Mouse (Mus musculus): ENCODE data around the gene Myh14. TPM values are rescaled to one million over a fixed set of nuclear protein-coding genes. Genes with fewer than 3 reads are reported as not detected.

The Myh14 gene
- polyA plus RNA-seq, 1 experiment from 2014 or later, result 1.8 TPM

- no peak overlapping the region for H3K4me3 ChIP-seq
- H3K36me3 ChIP-seq, result no peaks in the 10 kb centered on the region
- peaks cover 45% of the 10 kb centered on the region for H3K27me3 ChIP-seq
- no peak overlapping the region for H3K4me2 ChIP-seq (replicated peaks)
- ATAC-seq (ENCODE audit: low FRiP score, low read depth), result no peak
- no peak overlapping the region for H3K27ac ChIP-seq
- H3K4me1 ChIP-seq, result peaks cover 21% of the 10 kb centered on the region
- no peaks in the 10 kb centered on the region for H3K9me3 ChIP-seq
- no peak overlapping the region for H3K9ac ChIP-seq
- 92% methylated on average over 20 of the region's 20 CpGs for WGBS
These were observed 75.5 kb downstream of the Myh14 start for GRCm38 (mm10) chr7:44595131-44595561.

GRCm38 (mm10) chr7:44594291-44594690, 76.4 kb downstream of the Myh14 start:
- Histone ChIP-seq H3K9ac (no peak overlapping the region), H3K27me3 (peaks cover 51% of the 10 kb centered on the region), H3K36me3 (no peaks in the 10 kb centered on the region), H3K27ac (no peak overlapping the region), H3K4me2 (replicated peaks) (no peak overlapping the region), H3K4me3 (no peak overlapping the region), H3K9me3 (no peaks in the 10 kb centered on the region), H3K4me1 (peaks cover 29% of the 10 kb centered on the region)
- WGBS, result 69% methylated on average over 6 of the region's 6 CpGs
- ATAC-seq (ENCODE audit: low FRiP score, low read depth), result no peak

DNA sequence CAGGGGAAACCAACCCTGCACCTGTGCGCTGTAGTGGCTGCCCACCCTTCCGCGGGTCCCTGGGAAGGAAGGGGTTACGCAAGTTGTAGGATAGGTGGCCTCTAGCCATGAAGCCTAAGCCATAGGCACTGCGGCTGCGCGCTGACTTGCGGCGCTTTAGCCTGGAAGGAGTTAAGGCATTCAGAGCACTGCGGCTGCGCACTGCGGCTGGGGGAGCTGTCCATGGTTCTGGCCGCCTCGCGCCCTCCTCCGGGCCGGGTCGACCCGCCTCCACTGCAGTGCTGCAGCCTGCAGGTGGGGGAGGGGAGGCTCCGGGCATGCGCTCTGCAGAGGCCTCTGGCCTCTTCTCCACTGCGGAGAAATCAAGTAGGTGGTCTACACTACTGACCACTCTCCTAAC, 76.9 kb downstream of the Myh14 start:
- H3K9me3 ChIP-seq, result no peaks in the 10 kb centered on the region
- peaks cover 34% of the 10 kb centered on the region for H3K4me1 ChIP-seq
- no peak overlapping the region for H3K27ac ChIP-seq
- no peak overlapping the region for H3K4me3 ChIP-seq
- ATAC-seq (ENCODE audit: low FRiP score, low read depth), result peak; percentile 14
- no peaks in the 10 kb centered on the region for H3K36me3 ChIP-seq
- under 1% methylated on average over 22 of the region's 22 CpGs for WGBS
- H3K4me2 ChIP-seq (replicated peaks), result peak overlapping the region; percentile 27
- no peak overlapping the region for H3K9ac ChIP-seq
- H3K27me3 ChIP-seq, result peaks cover 56% of the 10 kb centered on the region

- WGBS, result 4% methylated on average over 15 of the region's 15 CpGs
- no peak overlapping the region for H3K9ac ChIP-seq
- ATAC-seq (ENCODE audit: low FRiP score, low read depth), result no peak
- H3K27me3 ChIP-seq, result peaks cover 63% of the 10 kb centered on the region
- H3K36me3 ChIP-seq, result no peaks in the 10 kb centered on the region
- H3K27ac ChIP-seq, result no peak overlapping the region
- H3K4me3 ChIP-seq, result no peak overlapping the region; the same call in 1 of the 2 replicates
- no peaks in the 10 kb centered on the region for H3K9me3 ChIP-seq
- H3K4me2 ChIP-seq (replicated peaks), result no peak overlapping the region
- peaks cover 41% of the 10 kb centered on the region for H3K4me1 ChIP-seq
These were observed 77.6 kb downstream of the Myh14 start for GRCm38 (mm10) chr7:44593051-44593450.

- under 1% methylated on average over 59 of the region's 60 CpGs for WGBS
- ATAC-seq (ENCODE audit: low FRiP score, low read depth), result no peak
- Histone ChIP-seq H3K4me1 (peaks cover 53% of the 10 kb centered on the region), H3K9ac (peak overlapping the region; percentile 62), H3K27ac (no peak overlapping the region), H3K4me2 (replicated peaks) (peak overlapping the region; percentile 97), H3K27me3 (peaks cover 78% of the 10 kb centered on the region), H3K36me3 (no peaks in the 10 kb centered on the region), H3K4me3 (peak overlapping the region; percentile 60), H3K9me3 (no peaks in the 10 kb centered on the region)
These were observed 79.1 kb downstream of the Myh14 start for GRCm38 (mm10) chr7:44591348-44592116.

DNA sequence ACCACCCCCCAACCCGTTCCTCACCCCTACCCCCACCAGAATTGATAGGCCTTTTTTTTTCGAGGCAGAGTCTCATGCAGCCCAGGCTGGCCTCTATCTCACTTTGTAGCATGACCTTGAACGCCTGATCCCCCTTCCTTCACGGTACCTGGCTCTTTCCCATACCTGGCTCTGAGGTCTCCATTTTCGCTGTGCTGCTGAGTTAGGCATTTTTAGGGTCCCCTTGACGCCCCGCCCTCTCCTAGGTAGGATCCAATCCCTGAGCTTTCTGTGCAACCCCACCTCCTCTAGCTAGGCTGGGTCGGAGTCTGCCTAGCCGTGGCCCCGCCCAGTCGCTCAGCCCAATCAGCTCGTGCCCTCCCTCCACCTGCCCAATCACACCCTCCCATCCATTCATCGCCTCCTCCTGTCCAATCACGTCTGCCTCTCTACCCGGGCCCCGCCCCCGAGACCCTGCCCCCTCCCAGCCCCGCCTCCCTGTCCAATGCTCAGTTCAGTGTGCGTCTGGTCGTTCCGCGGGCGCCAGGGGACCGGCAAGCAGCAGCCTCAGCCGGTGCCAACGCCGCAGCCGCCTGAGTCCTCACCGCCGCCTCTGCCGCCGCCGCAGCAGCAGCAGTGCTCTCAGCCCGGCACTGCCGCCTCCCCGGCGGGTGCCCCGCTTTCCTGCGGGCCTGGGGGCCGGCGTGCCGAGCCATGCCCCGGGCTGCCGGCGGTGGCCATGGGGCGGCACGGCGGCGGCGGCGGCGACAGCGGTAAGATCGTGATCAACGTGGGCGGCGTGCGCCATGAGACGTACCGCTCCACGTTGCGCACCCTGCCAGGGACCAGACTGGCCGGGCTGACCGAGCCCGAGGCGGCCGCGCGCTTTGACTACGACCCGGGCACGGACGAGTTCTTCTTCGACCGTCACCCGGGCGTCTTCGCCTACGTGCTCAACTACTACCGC, 80.0 kb downstream of the Myh14 start, which contains the start of gene Kcnc3:
TSS of gene Kcnc3 (plus strand) at position 263 of the 946 bp plus-strand sequence.
- H3K4me3 ChIP-seq, result peak within 1 kb of the TSS; percentile 60
- H3K4me2 ChIP-seq (replicated peaks), result peak within 1 kb of the TSS; percentile 97
- H3K36me3 ChIP-seq, result no peaks in the 10 kb centered on the region
- H3K27me3 ChIP-seq, result peaks cover 87% of the 10 kb centered on the region
- ATAC-seq (ENCODE audit: low FRiP score, low read depth), result peak; percentile 94
- under 1% methylated on average over 77 of the region's 80 CpGs for WGBS
- H3K9me3 ChIP-seq, result no peaks in the 10 kb centered on the region
- no peak within 1 kb of the TSS for H3K27ac ChIP-seq
- H3K9ac ChIP-seq, result peak within 1 kb of the TSS; percentile 62
- H3K4me1 ChIP-seq, result peaks cover 53% of the 10 kb centered on the region

DNA sequence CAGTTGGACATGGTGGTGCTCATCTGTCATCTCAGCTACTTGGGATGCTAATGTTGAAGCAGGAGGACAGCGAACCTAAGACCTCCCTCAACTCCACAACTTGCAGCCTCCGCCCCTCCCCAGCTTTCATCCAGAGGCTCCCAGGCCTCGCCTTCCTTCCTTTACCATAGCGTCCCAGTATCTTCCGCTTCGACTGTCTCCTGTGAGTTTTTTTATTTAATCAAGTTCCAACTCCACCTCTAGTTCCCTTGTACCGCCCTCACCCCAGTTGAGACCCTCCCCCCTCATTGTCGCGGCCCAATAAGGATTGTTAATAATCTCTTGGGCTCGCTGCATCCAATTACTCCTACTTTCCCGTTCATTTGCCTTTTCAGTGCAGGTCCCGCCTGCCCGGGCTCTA, 80.7 kb downstream of the Myh14 start:
- H3K9ac ChIP-seq, result no peak overlapping the region
- peak overlapping the region; percentile 97 for H3K4me2 ChIP-seq (replicated peaks)
- H3K36me3 ChIP-seq, result no peaks in the 10 kb centered on the region
- H3K27me3 ChIP-seq, result peaks cover 92% of the 10 kb centered on the region
- ATAC-seq (ENCODE audit: low FRiP score, low read depth), result no peak
- H3K4me3 ChIP-seq, result peak overlapping the region; percentile 60
- no peaks in the 10 kb centered on the region for H3K9me3 ChIP-seq
- H3K27ac ChIP-seq, result no peak overlapping the region
- 3% methylated on average over 13 of the region's 13 CpGs for WGBS
- H3K4me1 ChIP-seq, result peaks cover 53% of the 10 kb centered on the region

- peak; percentile 62 for ATAC-seq (ENCODE audit: low FRiP score, low read depth)
- Histone ChIP-seq H3K4me1 (peaks cover 53% of the 10 kb centered on the region), H3K4me2 (replicated peaks) (peak overlapping the region; percentile 97), H3K36me3 (no peaks in the 10 kb centered on the region), H3K27ac (no peak overlapping the region), H3K9me3 (no peaks in the 10 kb centered on the region), H3K4me3 (peak overlapping the region; percentile 60), H3K9ac (peak overlapping the region; percentile 45; the same call in 1 of the 2 replicates), H3K27me3 (peaks cover 97% of the 10 kb centered on the region)
- 1% methylated on average over 21 of the region's 33 CpGs for WGBS
These were observed 81.5 kb downstream of the Myh14 start for GRCm38 (mm10) chr7:44589149-44589548.

DNA sequence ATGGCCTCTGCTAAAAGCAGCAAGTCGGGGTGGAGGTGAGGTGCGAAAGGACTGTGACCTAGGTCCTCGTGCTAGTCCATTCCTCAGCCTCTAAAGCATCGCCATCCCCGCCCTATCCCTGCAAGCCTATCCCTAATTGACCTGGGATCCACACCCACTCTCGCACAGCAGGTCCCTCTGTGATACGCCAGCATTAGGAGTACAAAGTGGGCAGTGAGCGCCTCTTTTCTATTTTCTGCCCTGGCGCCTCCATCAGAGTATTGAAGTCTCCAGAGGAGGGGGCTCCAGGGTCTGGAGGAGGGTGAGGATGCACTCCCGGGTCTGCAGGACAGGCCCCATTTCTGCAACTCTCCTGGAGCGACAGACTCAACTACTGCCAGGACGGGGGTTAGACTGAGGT, 82.3 kb downstream of the Myh14 start:
- H3K27ac ChIP-seq, result no peak overlapping the region
- no peaks in the 10 kb centered on the region for H3K9me3 ChIP-seq
- H3K27me3 ChIP-seq, result peaks cover 92% of the 10 kb centered on the region
- H3K4me1 ChIP-seq, result peaks cover 49% of the 10 kb centered on the region
- H3K36me3 ChIP-seq, result no peaks in the 10 kb centered on the region
- peak overlapping the region; percentile 97 for H3K4me2 ChIP-seq (replicated peaks)
- ATAC-seq (ENCODE audit: low FRiP score, low read depth), result no peak
- peak overlapping the region; percentile 45 for H3K9ac ChIP-seq
- 7% methylated on average over 12 of the region's 12 CpGs for WGBS
- H3K4me3 ChIP-seq, result peak overlapping the region; percentile 60

DNA sequence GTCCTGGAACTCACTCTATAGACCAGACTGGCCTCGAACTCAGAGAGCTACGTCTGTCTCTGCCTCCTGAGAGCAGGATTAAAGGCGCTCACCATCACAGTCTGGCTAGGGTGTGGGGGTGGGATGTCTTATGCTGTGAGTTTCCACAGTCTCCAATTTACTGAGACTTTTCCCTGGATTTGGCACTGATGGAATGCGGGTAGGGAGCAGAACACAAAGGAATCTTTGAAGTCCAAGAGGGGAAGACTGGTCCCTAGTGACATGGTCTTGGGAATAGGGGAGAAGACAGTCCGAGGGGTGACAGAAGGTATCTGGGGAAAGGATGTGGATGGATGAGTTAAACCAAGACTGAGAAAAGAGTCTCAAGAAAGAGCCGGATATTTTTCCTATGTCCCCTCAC, 83.0 kb downstream of the Myh14 start:
- no peaks in the 10 kb centered on the region for H3K36me3 ChIP-seq
- peak overlapping the region; percentile 28; the same call in 1 of the 2 replicates for H3K4me3 ChIP-seq
- 40% methylated on average over 6 of the region's 6 CpGs for WGBS
- peak overlapping the region; percentile 97 for H3K4me2 ChIP-seq (replicated peaks)
- H3K9ac ChIP-seq, result no peak overlapping the region
- peaks cover 90% of the 10 kb centered on the region for H3K27me3 ChIP-seq
- H3K27ac ChIP-seq, result no peak overlapping the region
- peaks cover 45% of the 10 kb centered on the region for H3K4me1 ChIP-seq
- no peak for ATAC-seq (ENCODE audit: low FRiP score, low read depth)
- H3K9me3 ChIP-seq, result no peaks in the 10 kb centered on the region

- Histone ChIP-seq H3K4me3 (peak overlapping the region; percentile 28), H3K4me1 (peaks cover 44% of the 10 kb centered on the region), H3K9me3 (no peaks in the 10 kb centered on the region), H3K9ac (peak overlapping the region; percentile 25; the same call in 1 of the 2 replicates), H3K27ac (no peak overlapping the region), H3K36me3 (no peaks in the 10 kb centered on the region), H3K4me2 (replicated peaks) (peak overlapping the region; percentile 97), H3K27me3 (peaks cover 90% of the 10 kb centered on the region)
- 0% methylated on average over 18 of the region's 18 CpGs for WGBS
- ATAC-seq (ENCODE audit: low FRiP score, low read depth), result no peak
These were observed 83.7 kb downstream of the Myh14 start for GRCm38 (mm10) chr7:44586930-44587329.

- no peak overlapping the region for H3K27ac ChIP-seq
- no peaks in the 10 kb centered on the region for H3K36me3 ChIP-seq
- peak overlapping the region; percentile 28 for H3K4me3 ChIP-seq
- peak overlapping the region; percentile 97 for H3K4me2 ChIP-seq (replicated peaks)
- H3K9me3 ChIP-seq, result no peaks in the 10 kb centered on the region
- H3K9ac ChIP-seq, result no peak overlapping the region
- peaks cover 89% of the 10 kb centered on the region for H3K27me3 ChIP-seq
- peaks cover 40% of the 10 kb centered on the region for H3K4me1 ChIP-seq
- WGBS, result 9% methylated on average over 19 of the region's 19 CpGs
- no peak for ATAC-seq (ENCODE audit: low FRiP score, low read depth)
These were observed 84.1 kb downstream of the Myh14 start for GRCm38 (mm10) chr7:44586518-44586917.

All from limb, embryonic 13.5 days (tissue).